Mouse (Mus musculus): Measurements from ENCODE around the gene Cyp2s1.

Cyp2s1 gene

DNA sequence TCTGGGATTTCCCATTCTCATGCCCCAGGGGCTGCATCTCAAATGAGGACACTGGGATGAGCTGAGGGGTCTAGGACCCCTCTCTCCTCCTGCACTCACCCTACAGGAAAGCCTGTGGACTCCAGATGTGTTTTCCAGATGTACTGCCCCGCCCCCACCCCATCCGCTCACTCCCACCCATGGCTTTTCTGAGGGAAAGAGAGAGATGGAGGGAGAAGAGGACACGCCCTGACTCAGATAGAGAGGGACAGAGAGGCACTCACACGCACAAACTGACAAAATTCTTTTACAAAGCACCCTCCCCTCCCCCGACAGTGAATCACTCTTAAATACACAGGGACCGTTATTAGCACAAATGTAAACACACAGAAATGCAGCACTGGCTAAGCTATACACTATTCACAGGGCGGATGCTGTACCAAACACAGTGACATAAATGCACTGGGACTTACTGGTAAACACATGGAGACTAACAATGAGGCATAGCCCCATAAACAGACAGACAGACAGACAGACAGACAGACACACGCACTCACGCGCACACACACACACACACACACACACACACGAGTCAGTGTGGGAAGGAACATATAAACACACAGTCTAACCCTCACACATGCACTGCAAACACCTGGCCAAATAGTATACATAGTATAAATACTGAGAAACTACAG lies 34.6 kb downstream of the Cyp2s1 start:
- no peak for DNase-seq (ENCODE audit: low read depth, low spot score)

DNA sequence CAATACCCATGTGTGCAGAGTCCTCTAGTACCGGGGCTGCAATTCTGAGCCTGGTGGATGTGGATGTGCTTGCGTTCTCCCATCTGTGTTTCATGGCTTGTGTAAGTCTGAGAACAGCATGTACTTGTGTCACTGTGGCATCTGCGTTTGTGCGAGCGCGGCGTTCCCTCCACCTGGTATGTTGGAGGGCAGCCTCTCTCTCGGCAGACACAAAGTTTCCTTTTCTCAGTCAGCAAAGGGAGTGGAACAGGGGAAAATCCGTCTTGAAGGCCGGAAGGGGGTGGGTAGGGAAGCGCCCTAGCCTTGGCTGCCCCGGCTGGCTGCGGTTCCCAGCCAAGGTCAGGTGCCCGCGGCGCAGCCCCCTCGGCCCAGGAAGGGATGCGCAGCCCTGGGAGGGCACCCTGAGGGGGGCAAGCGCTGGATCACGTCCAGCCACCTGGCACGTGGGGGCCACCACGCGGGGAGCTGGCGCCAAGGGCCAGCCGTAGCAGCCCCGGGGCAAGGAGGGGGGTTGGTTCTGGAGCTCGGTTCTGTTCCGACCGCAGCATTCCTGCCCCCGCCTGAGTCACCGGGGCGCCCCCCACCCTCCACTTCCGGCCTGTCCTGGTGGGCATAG lies 35.3 kb downstream of the Cyp2s1 start:
- no peak for DNase-seq (ENCODE audit: low read depth, low spot score)

DNA sequence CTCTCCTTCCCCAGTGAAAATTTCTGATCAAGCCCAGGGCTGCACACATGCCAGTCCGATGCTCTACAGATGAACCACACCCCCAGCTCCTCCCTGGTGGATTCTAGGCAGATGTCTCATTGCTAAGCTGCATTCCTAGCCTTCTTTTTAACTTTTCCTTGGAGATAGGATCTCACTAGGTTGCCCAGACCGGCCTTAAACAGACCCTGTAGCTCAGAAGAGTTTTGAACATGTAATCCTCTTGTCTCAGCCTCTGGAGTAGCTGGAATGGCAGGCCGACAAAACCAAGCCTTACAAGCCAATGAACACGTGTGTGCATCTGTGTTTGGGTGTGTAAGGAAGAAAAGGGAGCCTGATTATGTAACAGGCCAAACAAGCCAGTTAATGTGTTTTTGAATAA lies 36.0 kb downstream of the Cyp2s1 start:
- DNase-seq (ENCODE audit: low read depth, low spot score) = no peak

- DNase-seq (ENCODE audit: low read depth, low spot score) = no peak
Measured at GRCm38 (mm10) chr7:25780021-25780420, 36.7 kb downstream of the Cyp2s1 start.

DNA sequence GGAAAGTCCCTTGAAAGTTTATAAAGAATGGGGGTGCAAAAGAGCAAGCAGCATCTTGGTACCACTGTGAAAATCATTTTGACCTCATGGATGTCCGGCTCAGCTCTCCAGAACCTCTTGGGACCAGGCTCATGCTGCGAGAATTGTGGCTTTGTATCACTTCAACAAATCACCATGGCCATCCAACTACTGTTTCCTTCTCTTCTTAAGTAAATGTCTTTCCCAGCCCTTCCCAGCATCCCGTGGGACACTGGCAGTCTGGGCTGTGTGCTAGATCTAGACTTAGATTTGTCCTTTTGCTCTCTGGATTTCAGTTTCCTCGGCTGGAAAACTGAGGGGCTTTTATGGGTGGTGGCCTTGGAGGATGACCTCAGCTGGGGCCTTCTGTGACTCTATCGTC lies 48.5 kb downstream of the Cyp2s1 start:
- DNase-seq (ENCODE audit: low read depth, low spot score) = no peak

DNA sequence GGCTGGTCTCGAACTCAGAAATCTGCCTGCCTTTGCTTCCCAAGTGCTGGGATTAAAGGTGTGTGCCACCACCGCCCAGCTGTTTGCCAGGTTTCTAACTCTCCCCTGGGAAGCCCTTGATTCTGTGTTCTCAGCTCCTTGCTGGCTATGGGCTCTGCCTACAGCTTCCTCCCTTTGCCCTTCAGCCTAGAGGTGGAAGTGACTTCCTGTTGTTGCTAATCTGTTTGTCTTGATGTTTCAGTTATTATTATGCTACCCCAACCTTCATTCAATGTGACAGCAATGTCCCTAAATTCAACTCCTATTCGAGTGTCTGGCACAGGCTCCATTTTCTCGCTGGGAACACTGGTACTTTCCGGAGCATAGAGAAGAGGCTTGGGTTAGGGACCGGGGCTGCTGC lies 50.6 kb downstream of the Cyp2s1 start:
- no peak for DNase-seq (ENCODE audit: low read depth, low spot score)

DNA sequence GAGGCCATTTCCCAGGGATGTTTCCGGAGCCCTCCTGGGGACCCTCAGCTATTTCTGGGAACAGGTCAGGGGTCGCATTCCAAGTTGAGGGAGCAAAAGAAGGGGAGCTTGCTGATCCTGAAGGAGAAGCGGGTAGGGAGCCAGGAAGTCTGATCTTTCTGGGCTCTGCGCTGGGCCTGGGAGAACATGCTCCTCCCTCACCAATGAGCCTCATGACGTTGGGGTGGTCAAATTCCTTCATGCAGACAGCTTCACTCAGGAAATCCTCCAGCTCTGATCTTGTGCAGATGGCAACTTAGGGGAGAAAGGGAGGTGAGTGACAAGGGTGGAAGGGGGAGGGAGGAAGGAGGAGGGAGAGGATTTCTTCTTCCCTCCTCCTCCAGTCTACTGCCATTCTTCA lies 52.5 kb downstream of the Cyp2s1 start:
- no peak for DNase-seq (ENCODE audit: low read depth, low spot score)

DNA sequence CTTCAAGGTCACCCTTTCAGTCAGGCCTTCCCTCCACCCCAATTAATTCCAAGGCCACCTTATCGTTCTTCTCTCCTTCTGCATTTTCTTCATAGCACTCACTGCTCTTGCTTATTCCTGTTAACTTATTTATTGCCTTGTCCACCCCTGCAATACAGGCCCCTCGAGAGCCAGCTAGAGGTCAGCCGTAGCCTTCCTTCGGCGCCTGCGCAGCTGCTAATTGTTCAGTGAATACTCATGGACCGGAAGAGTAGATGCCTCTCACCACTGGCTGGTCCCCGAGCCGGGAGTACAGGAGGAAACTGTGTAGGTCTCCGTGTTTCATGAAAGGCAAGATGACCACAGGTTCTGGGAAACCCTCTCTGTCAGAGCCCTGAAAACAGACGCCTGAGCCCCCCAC lies 53.0 kb downstream of the Cyp2s1 start:
- no peak for DNase-seq (ENCODE audit: low read depth, low spot score)

DNA sequence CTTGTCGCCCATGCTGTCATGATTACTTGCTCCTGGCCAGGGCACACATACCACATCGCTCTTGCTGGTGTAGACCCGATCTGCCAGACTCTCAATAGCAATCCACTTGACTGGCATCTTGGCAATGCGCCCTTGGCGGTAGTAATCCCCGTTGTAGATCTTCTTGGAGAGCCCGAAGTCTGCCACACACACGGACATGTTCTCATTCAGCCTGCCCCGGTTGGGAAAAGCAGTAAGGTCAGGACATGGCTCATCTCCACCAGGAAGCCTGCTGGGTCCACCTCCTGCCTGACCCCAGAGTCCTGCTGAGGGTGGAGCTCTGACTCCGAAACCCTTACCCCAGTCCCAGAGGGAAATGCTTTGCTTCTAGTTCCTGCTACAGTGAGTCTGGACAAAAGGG lies 55.4 kb downstream of the Cyp2s1 start:
- no peak for DNase-seq (ENCODE audit: low read depth, low spot score)

- DNase-seq (ENCODE audit: low read depth, low spot score) = peak; percentile 67
Measured at GRCm38 (mm10) chr7:25756011-25756410, 60.7 kb downstream of the Cyp2s1 start.

DNA sequence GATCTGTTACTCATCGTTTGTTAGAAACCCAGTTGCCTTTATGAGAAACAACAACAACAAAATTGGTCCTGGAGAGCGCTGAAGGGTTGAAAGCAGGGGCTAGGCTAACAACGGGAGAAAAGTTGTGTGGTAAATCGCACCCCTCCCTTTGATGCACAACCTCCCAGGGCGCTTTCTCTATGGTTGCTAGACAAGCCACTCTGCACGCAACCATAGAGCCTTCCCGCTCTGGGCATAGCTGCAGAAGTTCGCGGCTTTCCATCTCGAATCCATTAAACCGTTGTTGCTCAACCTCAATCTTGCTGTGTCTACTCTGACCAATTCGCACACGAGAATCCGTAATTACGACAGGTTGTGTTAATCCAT lies 61.3 kb downstream of the Cyp2s1 start:
- DNase-seq (ENCODE audit: low read depth, low spot score) = no peak

GRCm38 (mm10) chr7:25754738-25755467 lies 61.8 kb downstream of the Cyp2s1 start, which contains the start of gene Hnrnpul1:
Gene Hnrnpul1 (minus strand): TSS chr7:25754757.
- DNase-seq (ENCODE audit: low read depth, low spot score) = peak; percentile 100

- DNase-seq (ENCODE audit: low read depth, low spot score) = no peak
Measured at GRCm38 (mm10) chr7:25754439-25754737, 62.3 kb downstream of the Cyp2s1 start.

DNA sequence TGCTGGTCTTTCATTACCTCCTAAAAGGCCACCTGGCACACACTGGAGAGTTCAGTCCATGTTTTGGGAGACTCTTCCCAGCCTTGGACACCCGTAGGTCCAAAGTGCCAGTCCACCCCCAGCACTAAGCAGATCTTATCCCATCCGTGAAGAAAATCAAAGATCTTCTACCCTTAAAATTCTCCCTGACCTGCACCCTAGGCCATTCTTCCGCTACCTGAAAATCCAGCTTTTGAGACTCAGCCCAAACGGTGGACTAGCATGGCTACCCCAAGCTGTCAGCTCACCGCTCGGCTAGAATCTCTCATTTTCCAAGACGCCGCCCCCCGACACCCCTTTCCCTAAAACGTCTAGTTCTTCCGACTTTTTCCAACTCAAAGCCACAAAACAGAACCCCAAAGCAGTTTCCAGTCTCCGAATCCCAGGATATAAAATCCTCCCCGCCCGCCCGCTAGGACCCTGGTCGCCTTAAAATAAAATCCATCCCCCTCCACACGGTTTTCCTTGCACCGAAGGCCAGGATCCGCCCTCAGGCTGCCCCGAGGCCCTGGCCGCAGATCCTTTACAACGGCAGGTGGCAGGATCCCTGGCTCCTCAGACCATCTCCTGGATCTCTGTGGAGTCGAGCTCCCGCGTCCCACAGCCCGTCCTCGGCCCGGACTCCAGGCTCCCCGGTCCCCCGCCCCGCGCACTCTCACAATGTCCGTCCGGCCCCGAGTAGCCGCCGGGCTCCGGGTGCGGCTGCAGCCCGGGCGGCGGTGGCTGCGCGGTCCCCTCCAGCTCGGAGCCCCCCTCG lies 62.9 kb downstream of the Cyp2s1 start:
- DNase-seq (ENCODE audit: low read depth, low spot score) = no peak

- DNase-seq (ENCODE audit: low read depth, low spot score) = no peak
Measured at GRCm38 (mm10) chr7:25753076-25753475, 63.6 kb downstream of the Cyp2s1 start.
